Mouse (Mus musculus) bone marrow macrophage, adult 2 months (primary cell): ENCODE measurements around the gene Wfdc21.

ENCODE experiments used
- CTCF ChIP-seq: IDR thresholded peaks from 2 replicates; pipeline ENCODE4 v1.5.1; 2012; ENCODE audit warnings: low read depth, mild to moderate bottlenecking, low read length, moderate library complexity
- POLR2A ChIP-seq: IDR thresholded peaks from 2 replicates; pipeline ENCODE4 v1.6.1; 2012; ENCODE audit warnings: mild to moderate bottlenecking, low read depth, low read length, borderline replicate concordance

- TF ChIP-seq CTCF (no peak), POLR2A (no peak)
Measured at GRCm38 (mm10) chr11:83768976-83769375, 22.2 kb downstream of the Wfdc21 start.
